Mouse (Mus musculus) heart, embryonic 14.5 days (tissue): ENCODE results near the gene Nova2. TPM values are rescaled to one million over a fixed set of nuclear protein-coding genes. Genes with fewer than 3 reads are reported as not detected.

Experiments used
- ATAC-seq: fragments of 200-750 bp; cut with Nextera tagmentation; 2 replicates; pipeline ENCODE4 v1.8.0; 2017; ENCODE audit warnings: low read depth, moderate TSS enrichment; ENCODE audit not compliant: insufficient number of reproducible peaks, insufficient read depth, low FRiP score
- H3K27ac ChIP-seq, 2 experiments: fragments of 200-500 bp in 1 of 2; fragments of 300-500 bp in 1 of 2; sonication (generic) in 1 of 2; replicated peaks in 1 of 2; 2 replicates each; pipeline ENCODE4 v1.5.1; 2012 to 2014; ENCODE audit warnings: low read depth in 2 of 2, low read length in 2 of 2, control low read depth in 1 of 2, mild to moderate bottlenecking in 1 of 2, mixed read lengths in 1 of 2; ENCODE audit not compliant: control insufficient read depth in 1 of 2, insufficient read depth in 1 of 2
- H3K27me3 ChIP-seq: fragments of 300-500 bp; sonication (generic); 2 replicates; pipeline ENCODE4 v1.6.1; 2014; ENCODE audit warnings: mild to moderate bottlenecking, low read length, control low read depth; ENCODE audit not compliant: control insufficient read depth, insufficient read depth
- H3K36me3 ChIP-seq: fragments of 300-500 bp; sonication (generic); 2 replicates; pipeline ENCODE4 v1.6.1; 2014; ENCODE audit warnings: mild to moderate bottlenecking, control low read depth, low read length, mixed read lengths; ENCODE audit not compliant: control insufficient read depth, insufficient read depth
- H3K4me1 ChIP-seq, 2 experiments: fragments of 200-500 bp in 1 of 2; fragments of 300-500 bp in 1 of 2; sonication (generic) in 1 of 2; 2 replicates each; pipeline ENCODE4 v1.6.1; 2012 to 2014; ENCODE audit warnings: low read length in 2 of 2, control low read depth in 1 of 2, mixed read lengths in 1 of 2; ENCODE audit not compliant: control insufficient read depth in 2 of 2, insufficient read depth in 2 of 2
- H3K4me2 ChIP-seq: fragments of 300-500 bp; sonication (generic); 2 replicates; pipeline ENCODE4 v1.6.1; 2014; ENCODE audit warnings: mild to moderate bottlenecking, low read length
- H3K4me3 ChIP-seq, 2 experiments: fragments of 200-500 bp in 1 of 2; fragments of 300-500 bp in 1 of 2; sonication (generic) in 1 of 2; 2 replicates each; pipeline ENCODE4 v1.5.1; 2012 to 2014; ENCODE audit warnings: low read length in 2 of 2, mild to moderate bottlenecking in 2 of 2, control low read depth in 1 of 2, low read depth in 1 of 2, moderate library complexity in 1 of 2; ENCODE audit not compliant: control insufficient read depth in 1 of 2, insufficient read depth in 1 of 2
- H3K9ac ChIP-seq: fragments of 300-500 bp; sonication (generic); 2 replicates; pipeline ENCODE4 v1.6.1; 2014; ENCODE audit warnings: mild to moderate bottlenecking, low read length
- H3K9me3 ChIP-seq: fragments of 300-500 bp; sonication (generic); 2 replicates; pipeline ENCODE4 v1.6.1; 2016; ENCODE audit warnings: low read length, control low read depth; ENCODE audit not compliant: control insufficient read depth
- WGBS: fragments of 180-500 bp; shearing (Covaris S2); extraction: QIAGEN DNeasy Blood & Tissue Kit; methylation state at CpG from one replicate; pipeline ENCODE4 v1.1.7; 2014; 5-methylcytosine and 5-hydroxymethylcytosine counted together
- polyA plus RNA-seq: library from polyadenylated mRNA; unstranded; fragments of >200 nt; fragmentation: Nextera tagmentation; extraction: Ambion mirVana; gene quantifications from 2 replicates; pipeline ENCODE4 v1.2.1, GENCODE M21; 2014

Nova2 gene
- polyA plus RNA-seq, result 0.57 and 0.88 TPM in 2 replicates

- ATAC-seq, result peak; percentile 87
- Histone ChIP-seq H3K27me3 (peaks cover 60% of the 10 kb centered on the region), H3K27ac (peak within 1 kb of the TSS in 1 of 2 experiments; percentile 61; a peak in 2 of 4 replicates), H3K9me3 (no peaks in the 10 kb centered on the region), H3K9ac (peak within 1 kb of the TSS; percentile 78), H3K36me3 (no peaks in the 10 kb centered on the region), H3K4me1 (peaks cover 0 to 12% of the 10 kb centered on the region in 2 experiments; a peak in 1 of 4 replicates), H3K4me2 (peak within 1 kb of the TSS; percentile 90), H3K4me3 (peak within 1 kb of the TSS; percentile 44 to 58)
- under 1% methylated on average over 27 of the region's 45 CpGs for WGBS
Observed at GRCm38 (mm10) chr7:18925162-18925938, at the start of gene Nova2. Nova2 (plus strand) TSS chr7:18925888.

GRCm38 (mm10) chr7:18878691-18879090, 47.0 kb upstream of the Nova2 start:
- WGBS, result 69% methylated on average over 7 of the region's 7 CpGs
- ATAC-seq, result no peak

GRCm38 (mm10) chr7:18883991-18884744, 41.5 kb upstream of the Nova2 start:
- Histone ChIP-seq H3K4me2 (no peak overlapping the region), H3K4me1 (0 out of 4 replicates have a peak, but pooled peaks cover 0 to 2% of the 10 kb centered on the region in 2 experiments), H3K36me3 (peaks cover 3% of the 10 kb centered on the region; the same call in 1 of the 2 replicates), H3K9me3 (no peaks in the 10 kb centered on the region), H3K27me3 (no peaks in the 10 kb centered on the region), H3K4me3 (no peak overlapping the region), H3K27ac (no peak overlapping the region), H3K9ac (no peak overlapping the region)
- WGBS, result 43% methylated on average over 9 of the region's 9 CpGs
- ATAC-seq, result no peak

More at GRCm38 (mm10) chr7:18878691-18879090, 47.0 kb upstream of the Nova2 start:
- Histone ChIP-seq H3K9ac (no peak overlapping the region), H3K9me3 (no peaks in the 10 kb centered on the region), H3K4me2 (no peak overlapping the region), H3K27me3 (no peaks in the 10 kb centered on the region), H3K4me3 (no peak overlapping the region), H3K36me3 (no peaks in the 10 kb centered on the region), H3K4me1 (0 out of 4 replicates have a peak, but pooled peaks cover 0 to under 1% of the 10 kb centered on the region in 2 experiments), H3K27ac (no peak overlapping the region)

- Histone ChIP-seq H3K4me1 (0 out of 4 replicates have a peak, but pooled peaks cover 0 to 2% of the 10 kb centered on the region in 2 experiments), H3K27ac (no peak overlapping the region), H3K36me3 (peaks cover 4% of the 10 kb centered on the region; the same call in 1 of the 2 replicates), H3K4me3 (no peak overlapping the region), H3K9ac (no peak overlapping the region), H3K4me2 (no peak overlapping the region), H3K9me3 (no peaks in the 10 kb centered on the region), H3K27me3 (no peaks in the 10 kb centered on the region)
- no peak for ATAC-seq
- 53% methylated on average over 13 of the region's 13 CpGs for WGBS
Observed at GRCm38 (mm10) chr7:18884745-18885422, 40.8 kb upstream of the Nova2 start.

- ATAC-seq, result no peak
- H3K27me3 ChIP-seq, result no peaks in the 10 kb centered on the region
- no peak overlapping the region for H3K4me2 ChIP-seq
- H3K9me3 ChIP-seq, result no peaks in the 10 kb centered on the region
- H3K4me3 ChIP-seq, result no peak overlapping the region
- no peak overlapping the region for H3K27ac ChIP-seq
- H3K4me1 ChIP-seq, result 0 out of 4 replicates have a peak, but pooled peaks cover 0 to 2% of the 10 kb centered on the region in 2 experiments
- H3K9ac ChIP-seq, result no peak overlapping the region
- 76% methylated on average over 1 of the region's 1 CpGs for WGBS
- peaks cover 7% of the 10 kb centered on the region; the same call in 1 of the 2 replicates for H3K36me3 ChIP-seq
Observed at GRCm38 (mm10) chr7:18886963-18887362, 38.7 kb upstream of the Nova2 start.

GRCm38 (mm10) chr7:18890848-18891247, 34.8 kb upstream of the Nova2 start:
- WGBS, result 93% methylated on average over 8 of the region's 8 CpGs
- ATAC-seq, result no peak

More at GRCm38 (mm10) chr7:18890848-18891247, 34.8 kb upstream of the Nova2 start:
- H3K4me1 ChIP-seq, result peaks cover 6 to 20% of the 10 kb centered on the region in 2 experiments; a peak in 3 of 4 replicates
- no peak overlapping the region for H3K27ac ChIP-seq
- H3K27me3 ChIP-seq, result peaks cover 13% of the 10 kb centered on the region
- no peak overlapping the region for H3K4me2 ChIP-seq
- no peak overlapping the region for H3K4me3 ChIP-seq
- H3K36me3 ChIP-seq, result peaks cover 7% of the 10 kb centered on the region; the same call in 1 of the 2 replicates
- no peak overlapping the region for H3K9ac ChIP-seq
- no peaks in the 10 kb centered on the region for H3K9me3 ChIP-seq
